Mouse (Mus musculus) kidney, postnatal 36 days (tissue): ENCODE measurements around the gene Krt77.

Experiments
- DNase-seq, 2 experiments: peaks; one replicate each; pipeline ENCODE4 v3.0.0; 2021 to 2022; ENCODE audit warnings: mixed read lengths in 2 of 2

Gene Krt77

GRCm38 (mm10) chr15:101833131-101833530, 36.4 kb downstream of the Krt77 start:
- no peak for DNase-seq

- DNase-seq: no peak
These were observed 40.1 kb downstream of the Krt77 start for GRCm38 (mm10) chr15:101829441-101829840.

- DNase-seq: no peak
These were observed 47.7 kb downstream of the Krt77 start for GRCm38 (mm10) chr15:101821786-101822185.

- no peak for DNase-seq
These were observed 51.6 kb downstream of the Krt77 start, which contains the start of gene Krt2 for GRCm38 (mm10) chr15:101817875-101818274. TSS of gene Krt2 (minus strand) at chr15:101818169.
